In the genomic region with DNA sequence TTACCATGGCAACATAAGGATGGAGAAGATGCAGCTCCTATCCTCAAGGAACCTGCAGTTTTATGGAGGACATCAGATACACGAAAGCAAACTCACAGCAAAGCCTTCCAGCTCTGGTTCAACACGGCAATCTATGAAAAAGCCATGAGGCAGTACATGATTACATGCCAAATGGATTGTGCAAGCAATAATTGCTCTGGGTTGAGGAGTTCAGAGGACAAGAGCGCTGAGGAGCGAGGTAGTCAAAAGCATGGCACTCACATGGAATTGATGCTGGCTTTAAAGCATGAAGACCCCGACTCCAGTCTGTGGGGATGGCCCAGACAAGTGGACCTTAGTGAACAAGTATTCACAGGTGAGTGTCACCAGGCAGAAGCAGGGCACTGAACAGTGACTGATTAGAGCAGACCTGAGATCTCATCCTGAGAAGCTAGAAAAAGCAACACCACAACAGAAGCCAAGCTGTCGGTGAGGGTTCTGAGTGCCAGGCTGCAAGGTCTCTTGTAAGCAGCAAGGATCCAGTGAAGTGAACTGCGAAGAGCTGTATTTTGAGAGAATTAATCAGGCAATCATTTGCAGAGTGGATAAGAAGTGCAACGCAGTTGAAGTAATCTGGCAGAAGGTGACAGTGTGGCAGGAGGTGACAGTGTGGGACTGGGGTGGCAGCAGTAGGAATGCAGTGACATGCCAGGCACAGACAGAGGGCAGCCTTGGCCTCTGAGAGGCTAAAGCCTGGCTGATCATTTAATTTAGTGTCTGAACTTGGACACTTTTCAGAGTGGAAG, we compare ENCODE assay signal across 10 mouse cellular contexts. TPM values are rescaled to one million over a fixed set of nuclear protein-coding genes. Genes with fewer than 3 reads are reported as not detected.
A peak's percentile ranks its signal among the peaks of the same experiment; 100 is the strongest.
DNase-seq lines count a peak whose midpoint lies in the region; ATAC-seq and TF ChIP-seq lines count a peak whose summit lies in the region.
"Had no signal": no experiment of that assay in that cellular context is flagged by ENCODE, and none has a peak within 500 bp of the region (broad histone marks: within the 10 kb centered on the region; RNA-seq: fewer than 3 reads in every experiment).

No protein-coding gene starts in this region.

- peak overlapping the region; percentile 53; the same call in 1 of the 2 replicates for H3K27ac ChIP-seq in left cerebral cortex, adult 2 months
- no peak overlapping the region for H3K27ac ChIP-seq in forebrain, embryonic 16.5 days (ENCODE audit: low read length)
- H3K27ac ChIP-seq in embryonic facial prominence, embryonic 10.5 days (replicated peaks), result no peak overlapping the region
- H3K27ac ChIP-seq: hindbrain, embryonic 14.5 days had no signal

- TF ChIP-seq CTCF in left cerebral cortex, adult 2 months (IDR thresholded peaks at IDR 0.05), result peak; percentile 39

- peak; percentile 62; the same call in 1 of the 2 replicates for ATAC-seq in forebrain, embryonic 16.5 days

- H3K9ac ChIP-seq in forebrain, embryonic 16.5 days (replicated peaks; ENCODE audit: low read depth, low read length), result no peak overlapping the region
- H3K9ac ChIP-seq: hindbrain, embryonic 14.5 days had no signal

- no peaks in the 10 kb centered on the region for H3K27me3 ChIP-seq in forebrain, embryonic 16.5 days (replicated peaks; ENCODE audit: control insufficient read depth, insufficient read depth, low read length)
- H3K27me3 ChIP-seq in embryonic facial prominence, embryonic 10.5 days (replicated peaks; ENCODE audit: low read depth, poor library complexity, severe bottlenecking), result no peaks in the 10 kb centered on the region; the same call in 1 of the 2 replicates

- H3K4me2 ChIP-seq in forebrain, embryonic 16.5 days (ENCODE audit: low read length), result no peak overlapping the region
- H3K4me2 ChIP-seq: hindbrain, embryonic 14.5 days had no signal

- no peak overlapping the region for H3K4me3 ChIP-seq in left cerebral cortex, adult 2 months
- H3K4me3 ChIP-seq in forebrain, embryonic 16.5 days (replicated peaks; ENCODE audit: low read length), result no peak overlapping the region
- H3K4me3 ChIP-seq in embryonic facial prominence, embryonic 10.5 days, result no peak overlapping the region

- DNase-seq in gastrocnemius, postnatal 25 days, result peak; percentile 56
- no peak for DNase-seq in gastrocnemius, postnatal 10 days
- no peak for DNase-seq in left cerebral cortex, adult 2 months (ENCODE audit: extremely low spot score in 1 of 2, low spot score in 2 of 2)
- no peak for DNase-seq in left cerebral cortex, postnatal 25 days (ENCODE audit: low spot score in 2 of 2)
- peak; percentile 63 for DNase-seq in cerebellum, adult 11-12 months
- DNase-seq in embryonic facial prominence, embryonic 10.5 days (ENCODE audit: low spot score), result no peak
- DNase-seq in c-Kit-positive CD71-positive TER-119-positive erythroid progenitor cells, embryonic 14.5 days (ENCODE audit: low spot score), result no peak

- peaks cover 25% of the 10 kb centered on the region for H3K4me1 ChIP-seq in forebrain, embryonic 16.5 days (replicated peaks; ENCODE audit: control insufficient read depth, insufficient read depth, low read length)
- peaks cover 39% of the 10 kb centered on the region for H3K4me1 ChIP-seq in embryonic facial prominence, embryonic 10.5 days

- no peaks in the 10 kb centered on the region for H3K36me3 ChIP-seq in forebrain, embryonic 16.5 days (ENCODE audit: control insufficient read depth, insufficient read depth)
- H3K36me3 ChIP-seq in embryonic facial prominence, embryonic 10.5 days (replicated peaks), result peaks cover 13% of the 10 kb centered on the region

- intact Hi-C loops in left cerebral cortex, adult 2 months (cut with DNase I), result no loop called here
- intact Hi-C loops in left cerebral cortex, postnatal 25 days (cut with DNase I), result no loop called here

- WGBS in forebrain, embryonic 16.5 days, result 68% methylated on average over 8 of the region's 8 CpGs
- WGBS in embryonic facial prominence, embryonic 10.5 days, result 89% methylated on average over 8 of the region's 8 CpGs

- H3K9me3 ChIP-seq in forebrain, embryonic 16.5 days (ENCODE audit: control insufficient read depth, low read length), result no peaks in the 10 kb centered on the region
- no peaks in the 10 kb centered on the region for H3K9me3 ChIP-seq in embryonic facial prominence, embryonic 10.5 days

RNA-seq across cellular contexts. Expression of a gene that starts 22.3 kb away (rescaled TPM):
- 10 to 100 TPM; 30.1 to 31.4 TPM for total RNA-seq in gastrocnemius, postnatal 25 days (2021)
- 10 to 100 TPM; 27.9 TPM for total RNA-seq in gastrocnemius, postnatal 10 days (2021)
- 10 to 100 TPM; 79.1 to 84.5 TPM for total RNA-seq in left cerebral cortex, adult 2 months (2021)
- 10 to 100 TPM; 76.7 to 78.9 TPM for total RNA-seq in left cerebral cortex, postnatal 25 days (2021)
- polyA plus RNA-seq in forebrain, embryonic 16.5 days (2015; fragmentation: Nextera tagmentation; extraction: Ambion mirVana), result 24.5 and 26.9 TPM in 2 replicates
- polyA plus RNA-seq in embryonic facial prominence, embryonic 10.5 days (2016; fragmentation: Nextera tagmentation; extraction: Ambion mirVana), result 32.7 and 33.0 TPM in 2 replicates
- total RNA-seq: common myeloid progenitor, adult 5-6 weeks had no signal

Comparison
In these comparisons a context has a peak if more than half of its experiments do, and no peak if none do; other contexts are left out.
1. DNase-seq: peak in gastrocnemius, postnatal 25 days (single experiment) and cerebellum, adult 11-12 months (single experiment); none in gastrocnemius, postnatal 10 days (single experiment), left cerebral cortex, adult 2 months (0 of 2), left cerebral cortex, postnatal 25 days (0 of 2), embryonic facial prominence, embryonic 10.5 days (single experiment) and c-Kit-positive CD71-positive TER-119-positive erythroid progenitor cells, embryonic 14.5 days (single experiment).